Mouse (Mus musculus): ENCODE results near the gene Cdh10. TPM values are rescaled to one million over a fixed set of nuclear protein-coding genes. Genes with fewer than 3 reads are reported as not detected.

The Cdh10 gene
- polyA plus RNA-seq, 1 experiment from 2014 or later = 1.9 TPM

GRCm38 (mm10) chr15:18886673-18887072, 67.9 kb downstream of the Cdh10 start:
- Histone ChIP-seq H3K27me3 (ENCODE audit: low read depth, poor library complexity, severe bottlenecking) (no peaks in the 10 kb centered on the region), H3K4me1 (no peaks in the 10 kb centered on the region), H3K36me3 (no peaks in the 10 kb centered on the region), H3K4me3 (no peak overlapping the region), H3K9me3 (replicated peaks) (no peaks in the 10 kb centered on the region), H3K27ac (replicated peaks) (no peak overlapping the region)
- no peak for DNase-seq (ENCODE audit: low spot score)
- WGBS = 90% methylated on average over 2 of the region's 2 CpGs

- no peaks in the 10 kb centered on the region for H3K9me3 ChIP-seq (replicated peaks)
- H3K27ac ChIP-seq (replicated peaks) = no peak overlapping the region
- no peak overlapping the region for H3K4me3 ChIP-seq
- H3K27me3 ChIP-seq (ENCODE audit: low read depth, poor library complexity, severe bottlenecking) = no peaks in the 10 kb centered on the region
- DNase-seq (ENCODE audit: low spot score) = no peak
- H3K36me3 ChIP-seq = no peaks in the 10 kb centered on the region
- H3K4me1 ChIP-seq = no peaks in the 10 kb centered on the region
- 81% methylated on average over 2 of the region's 2 CpGs for WGBS
Measured at GRCm38 (mm10) chr15:18888912-18889311, 70.2 kb downstream of the Cdh10 start.

GRCm38 (mm10) chr15:18890358-18890757, 71.6 kb downstream of the Cdh10 start:
- H3K4me3 ChIP-seq = no peak overlapping the region
- 90% methylated on average over 8 of the region's 8 CpGs for WGBS

DNA sequence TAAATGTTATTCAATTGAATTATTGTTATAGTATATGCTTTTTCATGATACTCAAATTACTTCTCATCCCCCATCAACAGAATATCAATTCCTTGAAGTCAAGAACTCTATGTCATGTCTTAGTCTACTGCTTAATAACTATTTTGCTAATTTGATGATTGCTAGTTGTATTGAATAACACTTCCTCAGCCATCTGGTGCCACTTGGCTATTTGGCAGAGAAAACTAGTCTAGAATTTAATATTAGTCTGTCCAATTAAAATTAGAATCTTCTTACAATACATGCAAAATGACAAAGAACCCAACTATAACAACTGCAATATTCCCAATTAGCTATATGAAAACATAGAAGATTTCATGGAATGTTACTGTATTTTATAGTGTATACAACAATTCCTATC, 82.0 kb downstream of the Cdh10 start:
- Histone ChIP-seq H3K27ac (replicated peaks) (no peak overlapping the region), H3K4me3 (no peak overlapping the region), H3K27me3 (ENCODE audit: low read depth, poor library complexity, severe bottlenecking) (no peaks in the 10 kb centered on the region), H3K36me3 (no peaks in the 10 kb centered on the region), H3K4me1 (no peaks in the 10 kb centered on the region), H3K9me3 (replicated peaks) (no peaks in the 10 kb centered on the region)
- no peak for DNase-seq (ENCODE audit: low spot score)

More at GRCm38 (mm10) chr15:18890358-18890757, 71.6 kb downstream of the Cdh10 start:
- Histone ChIP-seq H3K9me3 (replicated peaks) (no peaks in the 10 kb centered on the region), H3K27ac (replicated peaks) (no peak overlapping the region), H3K4me1 (no peaks in the 10 kb centered on the region), H3K36me3 (no peaks in the 10 kb centered on the region), H3K27me3 (ENCODE audit: low read depth, poor library complexity, severe bottlenecking) (no peaks in the 10 kb centered on the region)
- no peak for DNase-seq (ENCODE audit: low spot score)

DNA sequence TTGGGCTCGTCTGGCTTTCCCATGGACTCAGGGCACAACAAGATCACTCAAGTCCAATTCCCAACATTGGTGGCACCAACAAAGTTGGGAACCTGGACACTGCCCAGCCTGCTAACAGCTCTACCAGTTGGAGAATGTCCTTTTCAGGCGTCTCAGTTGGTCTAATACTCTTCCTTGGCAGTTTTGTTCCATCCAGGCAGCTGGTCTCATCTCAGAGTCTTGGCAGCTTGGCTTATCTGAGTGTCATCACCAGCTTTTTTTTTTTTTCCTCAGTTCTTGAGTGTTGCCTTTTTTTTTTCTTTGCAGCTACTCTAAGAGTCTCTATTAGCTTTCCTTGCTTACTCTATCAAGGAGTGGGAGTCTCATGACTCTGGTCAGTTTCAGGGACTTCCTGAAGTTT, 85.4 kb downstream of the Cdh10 start:
- H3K36me3 ChIP-seq = no peaks in the 10 kb centered on the region

DNA sequence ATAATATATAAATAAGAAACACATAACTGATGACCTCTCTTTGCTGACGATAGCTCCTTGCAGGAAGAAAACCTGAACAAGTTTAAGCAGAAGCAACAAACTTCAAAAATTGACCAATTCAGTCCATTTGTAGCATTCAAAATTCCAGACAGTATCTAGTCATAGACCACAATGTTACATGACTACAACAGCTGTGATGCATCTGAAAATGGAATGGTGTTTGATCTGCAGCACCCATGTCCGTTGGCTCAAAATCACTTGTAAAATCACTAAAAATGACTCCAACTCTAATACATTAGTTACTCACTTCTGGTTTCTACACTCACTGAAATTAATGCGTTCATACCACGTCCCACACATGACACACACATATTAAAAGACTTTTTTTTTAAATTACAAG, 91.9 kb downstream of the Cdh10 start:
- Histone ChIP-seq H3K4me3 (no peak overlapping the region), H3K27me3 (ENCODE audit: low read depth, poor library complexity, severe bottlenecking) (no peaks in the 10 kb centered on the region), H3K9me3 (replicated peaks) (no peaks in the 10 kb centered on the region), H3K36me3 (no peaks in the 10 kb centered on the region), H3K27ac (replicated peaks) (no peak overlapping the region), H3K4me1 (no peaks in the 10 kb centered on the region)
- WGBS = 87% methylated on average over 4 of the region's 4 CpGs
- no peak for DNase-seq (ENCODE audit: low spot score)

More for the DNA sequence above, 85.4 kb downstream of the Cdh10 start:
- no peaks in the 10 kb centered on the region for H3K9me3 ChIP-seq (replicated peaks)
- WGBS = 82% methylated on average over 2 of the region's 2 CpGs
- no peak for DNase-seq (ENCODE audit: low spot score)
- H3K27ac ChIP-seq (replicated peaks) = no peak overlapping the region
- no peaks in the 10 kb centered on the region for H3K27me3 ChIP-seq (ENCODE audit: low read depth, poor library complexity, severe bottlenecking)
- no peak overlapping the region for H3K4me3 ChIP-seq
- H3K4me1 ChIP-seq = no peaks in the 10 kb centered on the region

GRCm38 (mm10) chr15:18925392-18926117, 106.8 kb downstream of the Cdh10 start:
- DNase-seq (ENCODE audit: low spot score) = no peak
- Histone ChIP-seq H3K27me3 (ENCODE audit: low read depth, poor library complexity, severe bottlenecking) (no peaks in the 10 kb centered on the region), H3K4me1 (no peaks in the 10 kb centered on the region), H3K27ac (replicated peaks) (no peak overlapping the region), H3K4me3 (no peak overlapping the region), H3K36me3 (no peaks in the 10 kb centered on the region), H3K9me3 (replicated peaks) (no peaks in the 10 kb centered on the region)
- 79% methylated on average over 1 of the region's 1 CpGs for WGBS

GRCm38 (mm10) chr15:18926964-18927363, 108.2 kb downstream of the Cdh10 start:
- H3K27me3 ChIP-seq (ENCODE audit: low read depth, poor library complexity, severe bottlenecking) = no peaks in the 10 kb centered on the region
- H3K4me3 ChIP-seq = no peak overlapping the region
- H3K27ac ChIP-seq (replicated peaks) = no peak overlapping the region
- no peaks in the 10 kb centered on the region for H3K9me3 ChIP-seq (replicated peaks)
- WGBS = 90% methylated on average over 2 of the region's 2 CpGs
- no peak for DNase-seq (ENCODE audit: low spot score)
- H3K36me3 ChIP-seq = no peaks in the 10 kb centered on the region
- no peaks in the 10 kb centered on the region for H3K4me1 ChIP-seq

DNA sequence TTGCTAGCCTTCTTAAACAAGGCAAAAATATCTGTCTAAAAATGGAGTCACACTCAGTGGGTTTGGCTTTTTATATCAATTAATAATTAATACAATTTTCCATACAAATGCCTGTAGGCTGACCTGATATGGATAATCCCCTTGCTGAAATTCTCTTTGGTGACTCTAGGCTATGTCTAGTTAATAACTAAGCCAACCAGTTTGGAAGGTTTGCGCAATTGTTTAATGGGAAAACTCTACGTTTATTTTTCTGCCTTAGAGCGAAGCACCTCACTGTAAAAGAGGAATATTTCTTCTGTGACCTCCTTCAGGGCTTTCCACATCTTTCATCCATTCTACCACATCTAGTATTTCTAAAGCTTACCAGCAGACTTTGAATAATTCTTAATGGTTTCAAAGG, 133.5 kb downstream of the Cdh10 start:
- H3K4me1 ChIP-seq = no peaks in the 10 kb centered on the region
- H3K27me3 ChIP-seq (ENCODE audit: low read depth, poor library complexity, severe bottlenecking) = no peaks in the 10 kb centered on the region
- no peaks in the 10 kb centered on the region for H3K36me3 ChIP-seq
- 98% methylated on average over 3 of the region's 3 CpGs for WGBS
- no peak overlapping the region for H3K4me3 ChIP-seq
- no peak for DNase-seq (ENCODE audit: low spot score)
- no peak overlapping the region for H3K27ac ChIP-seq (replicated peaks)
- H3K9me3 ChIP-seq (replicated peaks) = no peaks in the 10 kb centered on the region

GRCm38 (mm10) chr15:18975041-18975440, 156.3 kb downstream of the Cdh10 start:
- H3K4me1 ChIP-seq = no peaks in the 10 kb centered on the region
- no peaks in the 10 kb centered on the region for H3K9me3 ChIP-seq (replicated peaks)
- no peaks in the 10 kb centered on the region for H3K36me3 ChIP-seq
- H3K27me3 ChIP-seq (ENCODE audit: low read depth, poor library complexity, severe bottlenecking) = no peaks in the 10 kb centered on the region
- DNase-seq (ENCODE audit: low spot score) = no peak
- H3K27ac ChIP-seq (replicated peaks) = no peak overlapping the region
- H3K4me3 ChIP-seq = no peak overlapping the region
- WGBS = 72% methylated on average over 5 of the region's 5 CpGs

DNA sequence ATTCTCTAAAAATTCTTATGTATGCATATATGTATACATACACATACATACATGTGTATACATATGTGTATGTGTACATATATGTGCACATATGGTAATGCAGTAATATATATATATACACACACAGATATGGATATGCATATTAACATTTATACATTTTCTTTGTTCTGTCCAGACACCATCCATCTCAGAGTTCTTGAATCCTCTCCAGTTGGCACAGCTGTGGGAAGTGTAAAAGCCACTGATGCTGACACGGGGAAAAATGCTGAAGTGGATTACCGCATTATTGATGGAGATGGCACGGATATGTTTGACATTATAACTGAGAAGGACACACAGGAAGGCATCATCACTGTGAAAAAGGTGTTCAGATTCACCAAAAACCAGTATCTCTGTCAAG, 166.1 kb downstream of the Cdh10 start:
- H3K4me3 ChIP-seq = no peak overlapping the region
- DNase-seq (ENCODE audit: low spot score) = no peak
- WGBS = 92% methylated on average over 3 of the region's 3 CpGs

DNA sequence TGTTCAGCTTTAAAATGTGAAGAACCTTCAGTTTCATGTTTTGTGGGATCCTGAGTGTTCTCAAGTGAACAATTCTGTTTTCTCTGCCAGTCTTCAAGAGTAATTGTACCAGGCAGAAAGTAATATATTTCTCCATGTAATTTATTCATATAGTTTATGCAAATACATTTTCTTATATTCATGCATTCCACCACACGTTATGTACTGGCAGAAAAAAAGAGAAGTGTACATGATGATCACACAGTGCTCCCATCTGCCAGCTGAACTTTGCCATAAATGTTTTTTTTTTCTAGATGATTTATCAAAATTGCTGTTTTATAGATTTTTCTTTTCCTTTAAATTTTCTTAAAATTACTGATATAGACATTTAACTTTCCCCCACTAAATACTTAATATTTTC, 168.9 kb downstream of the Cdh10 start:
- H3K9me3 ChIP-seq (replicated peaks) = no peaks in the 10 kb centered on the region
- no peak overlapping the region for H3K4me3 ChIP-seq
- no peaks in the 10 kb centered on the region for H3K4me1 ChIP-seq
- DNase-seq (ENCODE audit: low spot score) = no peak
- 85% methylated on average over 1 of the region's 1 CpGs for WGBS
- H3K27me3 ChIP-seq (ENCODE audit: low read depth, poor library complexity, severe bottlenecking) = no peaks in the 10 kb centered on the region
- H3K27ac ChIP-seq (replicated peaks) = no peak overlapping the region
- H3K36me3 ChIP-seq = no peaks in the 10 kb centered on the region

More for the DNA sequence above, 166.1 kb downstream of the Cdh10 start:
- no peaks in the 10 kb centered on the region for H3K9me3 ChIP-seq (replicated peaks)
- no peak overlapping the region for H3K27ac ChIP-seq (replicated peaks)
- H3K36me3 ChIP-seq = no peaks in the 10 kb centered on the region
- no peaks in the 10 kb centered on the region for H3K4me1 ChIP-seq
- no peaks in the 10 kb centered on the region for H3K27me3 ChIP-seq (ENCODE audit: low read depth, poor library complexity, severe bottlenecking)

DNA sequence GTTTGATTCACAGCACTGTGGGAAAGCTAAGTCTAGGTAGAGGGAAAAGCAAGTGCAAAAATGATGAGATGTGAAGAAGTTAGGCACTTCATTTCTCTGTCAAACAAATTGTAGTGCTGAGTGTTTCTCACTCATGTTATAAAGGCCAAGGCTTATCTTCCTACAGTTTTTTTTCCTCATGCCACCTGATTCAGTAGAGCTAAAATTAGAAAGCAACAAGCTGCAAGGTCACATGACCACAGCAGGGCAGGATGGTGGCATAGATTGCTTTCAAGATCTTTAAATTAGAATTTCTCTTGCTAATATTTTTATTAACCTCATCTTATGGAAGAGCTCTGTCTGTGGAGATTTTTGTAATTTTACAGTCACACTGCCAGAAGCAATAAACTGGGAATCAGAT, 174.8 kb downstream of the Cdh10 start:
- no peaks in the 10 kb centered on the region for H3K9me3 ChIP-seq (replicated peaks)
- no peak overlapping the region for H3K27ac ChIP-seq (replicated peaks)
- no peak for DNase-seq (ENCODE audit: low spot score)
- no peaks in the 10 kb centered on the region for H3K4me1 ChIP-seq
- no peaks in the 10 kb centered on the region for H3K36me3 ChIP-seq
- H3K4me3 ChIP-seq = no peak overlapping the region
- no peaks in the 10 kb centered on the region for H3K27me3 ChIP-seq (ENCODE audit: low read depth, poor library complexity, severe bottlenecking)

DNA sequence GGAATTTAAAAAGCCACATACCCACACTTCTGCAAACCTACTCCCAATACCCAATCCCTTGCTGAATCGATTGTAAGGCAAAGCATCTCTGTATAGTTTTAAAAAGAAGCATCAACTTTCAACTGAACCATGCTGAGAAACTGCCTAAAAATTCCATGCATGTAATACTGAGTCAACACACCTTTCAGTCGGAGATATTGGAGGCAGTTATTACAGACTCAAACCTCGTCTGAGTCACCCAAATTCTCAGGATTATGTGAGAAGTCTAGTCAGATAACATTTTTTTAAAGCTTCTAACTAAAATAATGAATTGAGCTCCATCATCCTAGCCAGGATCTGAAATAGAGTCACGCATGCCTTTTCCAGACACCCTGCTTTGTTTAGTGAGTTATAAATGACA, 175.5 kb downstream of the Cdh10 start:
- no peak for DNase-seq (ENCODE audit: low spot score)
- WGBS = 80% methylated on average over 4 of the region's 4 CpGs
- H3K4me1 ChIP-seq = no peaks in the 10 kb centered on the region

More for the DNA sequence above, 175.5 kb downstream of the Cdh10 start:
- Histone ChIP-seq H3K4me3 (no peak overlapping the region), H3K36me3 (no peaks in the 10 kb centered on the region), H3K27me3 (ENCODE audit: low read depth, poor library complexity, severe bottlenecking) (no peaks in the 10 kb centered on the region), H3K27ac (replicated peaks) (no peak overlapping the region), H3K9me3 (replicated peaks) (no peaks in the 10 kb centered on the region)
